Mouse (Mus musculus) ES-E14 (cell line): Measurements from ENCODE around the gene Phyhipl.

Experiments
- CHD2 ChIP-seq: IDR thresholded peaks from 2 replicates; pipeline ENCODE4 v1.6.1; 2014; ENCODE audit warnings: mild to moderate bottlenecking, low read depth, low read length, inconsistent platforms
- HCFC1 ChIP-seq: IDR thresholded peaks from 2 replicates; pipeline ENCODE4 v1.6.1; 2012; ENCODE audit warnings: low read length, inconsistent platforms, borderline replicate concordance; ENCODE audit not compliant: insufficient read depth
- MAFK ChIP-seq: IDR thresholded peaks from 2 replicates; pipeline ENCODE4 v1.6.1; 2014; ENCODE audit warnings: mild to moderate bottlenecking, low read depth, low read length, inconsistent platforms; ENCODE audit not compliant: insufficient read depth
- ZC3H11A ChIP-seq: IDR thresholded peaks from 2 replicates; pipeline ENCODE4 v1.6.1; 2012; ENCODE audit warnings: low read depth, mild to moderate bottlenecking, inconsistent platforms, low read length, borderline replicate concordance

- TF ChIP-seq HCFC1 (no peak), ZC3H11A (no peak), MAFK (no peak), CHD2 (no peak)
Observed at GRCm38 (mm10) chr10:70655828-70656227, at the start of gene Phyhipl.
